Mouse (Mus musculus): ENCODE results near the gene Ccdc106. TPM values are rescaled to one million over a fixed set of nuclear protein-coding genes. Genes with fewer than 3 reads are reported as not detected.

Ccdc106 gene
- polyA plus RNA-seq, 1 experiment from 2014 or later = 6.4 TPM

DNA sequence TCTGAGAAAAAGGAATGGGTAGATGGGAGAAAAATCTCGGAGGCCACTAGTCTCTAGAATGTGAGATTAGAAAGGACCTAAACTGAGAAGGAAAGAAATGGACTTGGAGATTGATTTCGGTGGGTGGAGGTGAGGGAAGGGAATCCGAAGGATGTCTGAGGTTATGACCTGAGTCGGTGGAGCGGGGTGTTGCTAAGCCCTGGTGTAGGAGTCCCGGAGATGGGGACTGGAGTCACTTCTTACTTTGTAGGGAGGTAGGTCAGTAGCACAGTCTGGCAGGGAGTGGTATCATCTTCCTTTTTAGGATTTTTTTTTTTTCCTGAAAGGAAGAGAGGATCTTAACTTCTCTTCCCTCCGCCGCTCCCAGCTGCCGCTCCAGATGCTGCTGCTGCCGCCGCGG, 32.1 kb downstream of the Ccdc106 start:
- Histone ChIP-seq H3K27me3 (ENCODE audit: control insufficient read depth, insufficient read depth, low read length) (peaks cover 50% of the 10 kb centered on the region), H3K9me3 (ENCODE audit: control insufficient read depth, low read length) (no peaks in the 10 kb centered on the region), H3K4me2 (ENCODE audit: low read depth) (peak overlapping the region; percentile 90), H3K4me3 (ENCODE audit: low read depth, low read length) (peak overlapping the region; percentile 79), H3K9ac (ENCODE audit: low read length) (no peak overlapping the region), H3K27ac (ENCODE audit: low read depth, low read length) (no peak overlapping the region), H3K36me3 (ENCODE audit: control insufficient read depth, insufficient read depth, low read length) (no peaks in the 10 kb centered on the region), H3K4me1 (ENCODE audit: control insufficient read depth, insufficient read depth, low read length) (peaks cover 18% of the 10 kb centered on the region)
- 2% methylated on average over 12 of the region's 12 CpGs for WGBS
- ATAC-seq (ENCODE audit: insufficient read depth, low FRiP score, low TSS enrichment) (no peak), DNase-seq (ENCODE audit: low spot score) (peak; percentile 21)

DNA sequence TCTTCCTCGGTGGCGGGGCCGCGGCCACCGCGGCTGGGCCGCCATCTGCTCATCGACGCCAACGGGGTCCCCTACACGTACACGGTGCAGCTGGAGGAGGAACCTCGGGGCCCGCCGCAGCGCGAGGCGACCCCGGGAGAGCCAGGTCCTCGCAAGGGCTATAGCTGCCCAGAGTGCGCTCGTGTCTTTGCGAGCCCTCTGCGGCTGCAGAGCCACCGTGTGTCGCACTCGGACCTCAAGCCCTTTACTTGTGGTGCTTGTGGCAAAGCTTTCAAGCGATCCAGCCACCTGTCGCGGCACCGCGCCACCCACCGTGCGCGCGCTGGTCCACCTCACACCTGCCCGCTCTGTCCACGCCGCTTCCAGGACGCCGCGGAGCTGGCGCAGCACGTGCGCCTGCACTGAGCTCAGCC, 32.6 kb downstream of the Ccdc106 start:
- H3K9ac ChIP-seq (ENCODE audit: low read length) = peak overlapping the region; percentile 24; the same call in 1 of the 2 replicates
- ATAC-seq (ENCODE audit: insufficient read depth, low FRiP score, low TSS enrichment) (no peak), DNase-seq (ENCODE audit: low spot score) (peak; percentile 19)
- H3K27ac ChIP-seq (ENCODE audit: low read depth, low read length) = no peak overlapping the region
- WGBS = 4% methylated on average over 42 of the region's 45 CpGs
- H3K4me3 ChIP-seq (ENCODE audit: low read depth, low read length) = peak overlapping the region; percentile 79
- H3K36me3 ChIP-seq (ENCODE audit: control insufficient read depth, insufficient read depth, low read length) = no peaks in the 10 kb centered on the region
- H3K4me2 ChIP-seq (ENCODE audit: low read depth) = peak overlapping the region; percentile 90
- H3K27me3 ChIP-seq (ENCODE audit: control insufficient read depth, insufficient read depth, low read length) = peaks cover 55% of the 10 kb centered on the region
- H3K9me3 ChIP-seq (ENCODE audit: control insufficient read depth, low read length) = no peaks in the 10 kb centered on the region
- H3K4me1 ChIP-seq (ENCODE audit: control insufficient read depth, insufficient read depth, low read length) = peaks cover 18% of the 10 kb centered on the region

- H3K4me2 ChIP-seq (ENCODE audit: low read depth) = peak overlapping the region; percentile 90
- no peaks in the 10 kb centered on the region for H3K9me3 ChIP-seq (ENCODE audit: control insufficient read depth, low read length)
- DNase-seq (ENCODE audit: low spot score) = no peak
- H3K27me3 ChIP-seq (ENCODE audit: control insufficient read depth, insufficient read depth, low read length) = peaks cover 56% of the 10 kb centered on the region
- peak overlapping the region; percentile 32 for H3K9ac ChIP-seq (ENCODE audit: low read length)
- WGBS = 8% methylated on average over 32 of the region's 32 CpGs
- H3K4me1 ChIP-seq (ENCODE audit: control insufficient read depth, insufficient read depth, low read length) = peaks cover 18% of the 10 kb centered on the region
- no peak overlapping the region for H3K27ac ChIP-seq (ENCODE audit: low read depth, low read length)
- H3K36me3 ChIP-seq (ENCODE audit: control insufficient read depth, insufficient read depth, low read length) = no peaks in the 10 kb centered on the region
- no peak for ATAC-seq (ENCODE audit: insufficient read depth, low FRiP score, low TSS enrichment)
- peak overlapping the region; percentile 79 for H3K4me3 ChIP-seq (ENCODE audit: low read depth, low read length)
Observed at GRCm38 (mm10) chr7:5053456-5054179, 33.3 kb downstream of the Ccdc106 start.

GRCm38 (mm10) chr7:5056651-5057263, 36.4 kb downstream of the Ccdc106 start:
- 3% methylated on average over 47 of the region's 55 CpGs for WGBS
- H3K36me3 ChIP-seq (ENCODE audit: control insufficient read depth, insufficient read depth, low read length) = no peaks in the 10 kb centered on the region
- peak overlapping the region; percentile 50; the same call in 1 of the 2 replicates for H3K9ac ChIP-seq (ENCODE audit: low read length)
- DNase-seq (ENCODE audit: low spot score) = peak; percentile 54
- ATAC-seq (ENCODE audit: insufficient read depth, low FRiP score, low TSS enrichment) = no peak
- peak overlapping the region; percentile 43 for H3K4me3 ChIP-seq (ENCODE audit: low read depth, low read length)
- no peak overlapping the region for H3K27ac ChIP-seq (ENCODE audit: low read depth, low read length)
- H3K9me3 ChIP-seq (ENCODE audit: control insufficient read depth, low read length) = no peaks in the 10 kb centered on the region
- peak overlapping the region; percentile 60 for H3K4me2 ChIP-seq (ENCODE audit: low read depth)
- peaks cover 56% of the 10 kb centered on the region for H3K27me3 ChIP-seq (ENCODE audit: control insufficient read depth, insufficient read depth, low read length)
- peaks cover 22% of the 10 kb centered on the region for H3K4me1 ChIP-seq (ENCODE audit: control insufficient read depth, insufficient read depth, low read length)

GRCm38 (mm10) chr7:5057381-5057780, 37.0 kb downstream of the Ccdc106 start:
- DNase-seq (ENCODE audit: low spot score) (no peak), ATAC-seq (ENCODE audit: insufficient read depth, low FRiP score, low TSS enrichment) (no peak)
- no peak overlapping the region for H3K27ac ChIP-seq (ENCODE audit: low read depth, low read length)
- 36% methylated on average over 8 of the region's 8 CpGs for WGBS
- no peaks in the 10 kb centered on the region for H3K36me3 ChIP-seq (ENCODE audit: control insufficient read depth, insufficient read depth, low read length)
- peak overlapping the region; percentile 43 for H3K4me3 ChIP-seq (ENCODE audit: low read depth, low read length)
- no peaks in the 10 kb centered on the region for H3K9me3 ChIP-seq (ENCODE audit: control insufficient read depth, low read length)
- H3K27me3 ChIP-seq (ENCODE audit: control insufficient read depth, insufficient read depth, low read length) = peaks cover 56% of the 10 kb centered on the region
- peaks cover 22% of the 10 kb centered on the region for H3K4me1 ChIP-seq (ENCODE audit: control insufficient read depth, insufficient read depth, low read length)
- H3K9ac ChIP-seq (ENCODE audit: low read length) = no peak overlapping the region
- peak overlapping the region; percentile 60 for H3K4me2 ChIP-seq (ENCODE audit: low read depth)

GRCm38 (mm10) chr7:5057804-5058203, 37.5 kb downstream of the Ccdc106 start:
- no peak overlapping the region for H3K9ac ChIP-seq (ENCODE audit: low read length)
- no peak overlapping the region for H3K4me3 ChIP-seq (ENCODE audit: low read depth, low read length)
- H3K4me2 ChIP-seq (ENCODE audit: low read depth) = no peak overlapping the region
- DNase-seq (ENCODE audit: low spot score) (no peak), ATAC-seq (ENCODE audit: insufficient read depth, low FRiP score, low TSS enrichment) (no peak)
- H3K9me3 ChIP-seq (ENCODE audit: control insufficient read depth, low read length) = no peaks in the 10 kb centered on the region
- peaks cover 52% of the 10 kb centered on the region for H3K27me3 ChIP-seq (ENCODE audit: control insufficient read depth, insufficient read depth, low read length)
- WGBS = 25% methylated on average over 11 of the region's 11 CpGs
- H3K4me1 ChIP-seq (ENCODE audit: control insufficient read depth, insufficient read depth, low read length) = peaks cover 20% of the 10 kb centered on the region
- no peak overlapping the region for H3K27ac ChIP-seq (ENCODE audit: low read depth, low read length)
- no peaks in the 10 kb centered on the region for H3K36me3 ChIP-seq (ENCODE audit: control insufficient read depth, insufficient read depth, low read length)

- Histone ChIP-seq H3K4me2 (ENCODE audit: low read depth) (no peak overlapping the region), H3K36me3 (ENCODE audit: control insufficient read depth, insufficient read depth, low read length) (no peaks in the 10 kb centered on the region), H3K4me1 (ENCODE audit: control insufficient read depth, insufficient read depth, low read length) (peaks cover 17% of the 10 kb centered on the region; the same call in 1 of the 2 replicates), H3K27me3 (ENCODE audit: control insufficient read depth, insufficient read depth, low read length) (peaks cover 44% of the 10 kb centered on the region), H3K9me3 (ENCODE audit: control insufficient read depth, low read length) (no peaks in the 10 kb centered on the region), H3K4me3 (ENCODE audit: low read depth, low read length) (no peak overlapping the region), H3K27ac (ENCODE audit: low read depth, low read length) (no peak overlapping the region), H3K9ac (ENCODE audit: low read length) (no peak overlapping the region)
- no peak for ATAC-seq (ENCODE audit: insufficient read depth, low FRiP score, low TSS enrichment)
- WGBS = 81% methylated on average over 1 of the region's 1 CpGs
- DNase-seq (ENCODE audit: low spot score) = no peak
Observed at GRCm38 (mm10) chr7:5058631-5059030, 38.3 kb downstream of the Ccdc106 start.

DNA sequence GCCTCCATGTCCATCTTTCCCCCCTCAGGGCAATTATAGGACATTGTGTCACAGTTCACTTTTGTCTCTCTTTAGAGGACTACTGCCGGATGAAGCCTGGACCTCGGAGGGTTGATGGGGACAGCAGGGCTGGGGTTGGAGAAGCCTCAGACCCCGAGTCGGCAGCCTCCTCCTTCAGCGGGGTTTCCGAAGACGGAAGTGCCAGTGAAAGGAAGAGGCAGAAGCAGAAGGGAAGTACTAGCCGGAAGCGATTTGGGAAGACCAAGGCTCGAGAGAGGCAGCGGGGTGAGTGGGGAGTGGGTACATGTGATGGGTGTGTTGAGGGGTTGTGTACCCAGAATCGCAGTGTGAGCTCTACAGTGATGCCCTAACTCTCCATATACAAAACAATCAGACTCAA, 39.1 kb downstream of the Ccdc106 start:
- DNase-seq (ENCODE audit: low spot score) = no peak
- Histone ChIP-seq H3K4me2 (ENCODE audit: low read depth) (no peak overlapping the region), H3K4me1 (ENCODE audit: control insufficient read depth, insufficient read depth, low read length) (peaks cover 19% of the 10 kb centered on the region; the same call in 1 of the 2 replicates), H3K9me3 (ENCODE audit: control insufficient read depth, low read length) (no peaks in the 10 kb centered on the region), H3K27me3 (ENCODE audit: control insufficient read depth, insufficient read depth, low read length) (peaks cover 36% of the 10 kb centered on the region), H3K27ac (ENCODE audit: low read depth, low read length) (no peak overlapping the region), H3K4me3 (ENCODE audit: low read depth, low read length) (no peak overlapping the region), H3K9ac (ENCODE audit: low read length) (no peak overlapping the region; the same call in 1 of the 2 replicates), H3K36me3 (ENCODE audit: control insufficient read depth, insufficient read depth, low read length) (no peaks in the 10 kb centered on the region)
- WGBS = 95% methylated on average over 12 of the region's 12 CpGs
- no peak for ATAC-seq (ENCODE audit: insufficient read depth, low FRiP score, low TSS enrichment)

Measured in neural tube, embryonic 11.5 days (tissue).